Mouse (Mus musculus): Measurements from ENCODE around the gene Sprr2i. TPM values are rescaled to one million over a fixed set of nuclear protein-coding genes. Genes with fewer than 3 reads are reported as not detected.

The Sprr2i gene
- polyA plus RNA-seq, 1 experiment from 2014 or later, result not detected

- WGBS, result 57% methylated on average over 2 of the region's 2 CpGs
- Histone ChIP-seq H3K4me3 (no peak within 1 kb of the TSS), H3K27ac (ENCODE audit: poor library complexity, severe bottlenecking) (no peak within 1 kb of the TSS), H3K36me3 (no peaks in the 10 kb centered on the region), H3K9ac (no peak within 1 kb of the TSS), H3K4me1 (replicated peaks) (no peaks in the 10 kb centered on the region), H3K9me3 (replicated peaks) (no peaks in the 10 kb centered on the region), H3K27me3 (replicated peaks) (no peaks in the 10 kb centered on the region), H3K4me2 (no peak within 1 kb of the TSS)
- ATAC-seq (ENCODE audit: insufficient number of reproducible peaks, low FRiP score), result no peak
These were observed 50.8 kb downstream of the Sprr2i start, which contains the start of gene Sprr3 for GRCm38 (mm10) chr3:92458620-92459019. Gene Sprr3 (minus strand): TSS chr3:92458720.

Other genes starting within 250 kb of the Sprr2i start
- not detected in 2 replicates for gene Sprr2a1, start 192.2 kb upstream of the Sprr2i start, polyA plus RNA-seq (2016; fragmentation: Nextera tagmentation; extraction: Ambion mirVana)
- gene Sprr2a2, start 192.1 kb upstream of the Sprr2i start, polyA plus RNA-seq (2016; fragmentation: Nextera tagmentation; extraction: Ambion mirVana), result 0.64 and 0.66 TPM in 2 replicates
- not detected in 2 replicates for gene Sprr2a3, start 122.6 kb upstream of the Sprr2i start, polyA plus RNA-seq (2016; fragmentation: Nextera tagmentation; extraction: Ambion mirVana)
- gene Sprr2b, start 91.4 kb upstream of the Sprr2i start, polyA plus RNA-seq (2016; fragmentation: Nextera tagmentation; extraction: Ambion mirVana), result not detected in 2 replicates
- not detected in 2 replicates for gene Sprr2d, start 68.9 kb upstream of the Sprr2i start, polyA plus RNA-seq (2016; fragmentation: Nextera tagmentation; extraction: Ambion mirVana)
- not detected in 2 replicates for gene Sprr2e, start 55.8 kb upstream of the Sprr2i start, polyA plus RNA-seq (2016; fragmentation: Nextera tagmentation; extraction: Ambion mirVana)
- 0.51 TPM in 1 of 2 replicates, not detected in the other for gene Sprr2f, start 42.8 kb upstream of the Sprr2i start, polyA plus RNA-seq (2016; fragmentation: Nextera tagmentation; extraction: Ambion mirVana)
- gene Sprr2h, start 22.3 kb upstream of the Sprr2i start, polyA plus RNA-seq (2016; fragmentation: Nextera tagmentation; extraction: Ambion mirVana), result 0.26 TPM in 1 of 2 replicates, not detected in the other
- not detected in 2 replicates for gene Sprr2j-ps, start 10.1 kb downstream of the Sprr2i start, polyA plus RNA-seq (2016; fragmentation: Nextera tagmentation; extraction: Ambion mirVana)
- gene Gm9774, start 21.4 kb downstream of the Sprr2i start, polyA plus RNA-seq (2016; fragmentation: Nextera tagmentation; extraction: Ambion mirVana), result 6.1 and 9.4 TPM in 2 replicates
- gene Sprr2k, start 24.6 kb downstream of the Sprr2i start, polyA plus RNA-seq (2016; fragmentation: Nextera tagmentation; extraction: Ambion mirVana), result not detected in 2 replicates
- gene Sprr1b, start 30.8 kb downstream of the Sprr2i start, polyA plus RNA-seq (2016; fragmentation: Nextera tagmentation; extraction: Ambion mirVana), result not detected in 2 replicates
- not detected in 2 replicates for gene Sprr3, start 50.7 kb downstream of the Sprr2i start, polyA plus RNA-seq (2016; fragmentation: Nextera tagmentation; extraction: Ambion mirVana)
- 0.24 and 0.37 TPM in 2 replicates for gene Sprr1a, start 77.9 kb downstream of the Sprr2i start, polyA plus RNA-seq (2016; fragmentation: Nextera tagmentation; extraction: Ambion mirVana)
- not detected in 2 replicates for gene Sprr4, start 92.5 kb downstream of the Sprr2i start, polyA plus RNA-seq (2016; fragmentation: Nextera tagmentation; extraction: Ambion mirVana)
- gene 2310046K23Rik, start 126.5 kb downstream of the Sprr2i start, polyA plus RNA-seq (2016; fragmentation: Nextera tagmentation; extraction: Ambion mirVana), result not detected in 2 replicates
- not detected in 2 replicates for gene Ivl, start 165.7 kb downstream of the Sprr2i start, polyA plus RNA-seq (2016; fragmentation: Nextera tagmentation; extraction: Ambion mirVana)
- not detected in 2 replicates for gene Smcp, start 181.0 kb downstream of the Sprr2i start, polyA plus RNA-seq (2016; fragmentation: Nextera tagmentation; extraction: Ambion mirVana)
- not detected in 2 replicates for gene 2210017I01Rik, start 199.5 kb downstream of the Sprr2i start, polyA plus RNA-seq (2016; fragmentation: Nextera tagmentation; extraction: Ambion mirVana)
- gene Lce6a, start 213.7 kb downstream of the Sprr2i start, polyA plus RNA-seq (2016; fragmentation: Nextera tagmentation; extraction: Ambion mirVana), result not detected in 2 replicates
- gene Lce1a1, start 240.3 kb downstream of the Sprr2i start, polyA plus RNA-seq (2016; fragmentation: Nextera tagmentation; extraction: Ambion mirVana), result not detected in 2 replicates
- gene Lce1b, start 248.9 kb downstream of the Sprr2i start, polyA plus RNA-seq (2016; fragmentation: Nextera tagmentation; extraction: Ambion mirVana), result not detected in 2 replicates